Mouse (Mus musculus) MEL (cell line): ENCODE data around the gene Fbxw11.

Experiments
- CHD1 ChIP-seq: IDR thresholded peaks from 2 replicates; pipeline ENCODE4 v1.6.1; 2012; ENCODE audit warnings: low read depth, mild to moderate bottlenecking, inconsistent platforms, low read length, improper control_type of control experiment
- CTCF ChIP-seq, 3 experiments: IDR thresholded peaks in 2 of 3; conservative IDR thresholded peaks in 1 of 3; 2 replicates each; pipeline ENCODE4 v1.5.1; 2011 to 2012; ENCODE audit warnings: low read length in 3 of 3, low read depth in 2 of 3, mild to moderate bottlenecking in 2 of 3, improper control_type of control experiment in 1 of 3, inconsistent platforms in 1 of 3, mixed read lengths in 1 of 3, moderate library complexity in 1 of 3; ENCODE audit not compliant: control insufficient read depth in 1 of 3, insufficient read depth in 1 of 3, poor library complexity in 1 of 3, severe bottlenecking in 1 of 3
- E2F4 ChIP-seq: IDR thresholded peaks from 2 replicates; pipeline ENCODE4 v1.6.1; 2011; ENCODE audit warnings: low read depth, low read length, improper control_type of control experiment, borderline replicate concordance
- EP300 ChIP-seq, 2 experiments: IDR thresholded peaks; 2 replicates each; pipeline ENCODE4 v1.6.1; 2011; ENCODE audit warnings: improper control_type of control experiment in 2 of 2, low read length in 2 of 2, low read depth in 1 of 2, mild to moderate bottlenecking in 1 of 2
- GATA1 ChIP-seq: IDR thresholded peaks from 2 replicates; pipeline ENCODE4 v1.6.1; 2011; ENCODE audit warnings: low read depth, low read length, improper control_type of control experiment
- MAFK ChIP-seq: IDR thresholded peaks from 2 replicates; pipeline ENCODE4 v1.6.1; 2011; ENCODE audit warnings: low read depth, mild to moderate bottlenecking, low read length, improper control_type of control experiment, borderline replicate concordance
- NRF1 ChIP-seq: IDR thresholded peaks from 2 replicates; pipeline ENCODE4 v1.6.1; 2014; ENCODE audit warnings: low read depth, mild to moderate bottlenecking, inconsistent platforms, low read length, improper control_type of control experiment, moderate library complexity; ENCODE audit not compliant: poor library complexity, insufficient read depth, severe bottlenecking
- POLR2A ChIP-seq, 2 experiments: IDR thresholded peaks; 2 replicates each; pipeline ENCODE4 v1.6.1; 2011 to 2012; ENCODE audit warnings: low read length in 2 of 2, mild to moderate bottlenecking in 2 of 2, control low read depth in 1 of 2, improper control_type of control experiment in 1 of 2, low read depth in 1 of 2, moderate library complexity in 1 of 2; ENCODE audit not compliant: control insufficient read depth in 1 of 2, insufficient read depth in 1 of 2, poor library complexity in 1 of 2
- POLR2AphosphoS5 ChIP-seq: IDR thresholded peaks from 2 replicates; pipeline ENCODE4 v1.6.1; 2012; ENCODE audit warnings: low read depth, borderline replicate concordance, mild to moderate bottlenecking, inconsistent platforms, low read length, moderate library complexity, mixed read lengths
- USF1 ChIP-seq: IDR thresholded peaks from 2 replicates; pipeline ENCODE4 v1.6.1; 2014; ENCODE audit warnings: low read depth, mild to moderate bottlenecking, inconsistent platforms, low read length, improper control_type of control experiment, moderate library complexity
- ZC3H11A ChIP-seq: IDR thresholded peaks from 2 replicates; pipeline ENCODE4 v1.6.1; 2012; ENCODE audit warnings: low read depth, mild to moderate bottlenecking, inconsistent platforms, low read length, improper control_type of control experiment

DNA sequence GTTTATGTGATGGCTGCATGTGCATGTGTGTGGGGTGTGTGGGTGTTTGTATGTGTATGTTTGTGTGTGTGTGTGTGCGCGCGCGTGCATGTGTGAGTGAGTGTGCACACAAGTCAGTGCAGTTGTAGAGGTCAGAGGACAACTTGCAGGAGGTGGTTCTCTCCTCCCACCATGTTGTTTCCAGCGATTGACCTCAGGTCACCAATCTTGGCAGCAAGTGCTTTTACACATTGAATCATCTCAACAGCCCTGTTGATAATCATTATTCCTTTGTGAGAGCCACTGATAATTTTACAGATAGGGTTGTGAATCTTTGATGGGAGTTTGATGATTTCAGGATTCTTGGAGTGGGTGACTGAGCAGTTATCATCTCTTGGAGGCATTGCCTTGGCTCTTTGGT, 9.9 kb upstream of the Fbxw11 start:
- TF ChIP-seq POLR2AphosphoS5 = no peak
- no peak for TF ChIP-seq ZC3H11A
- no peak for TF ChIP-seq E2F4
- TF ChIP-seq POLR2A (IDR thresholded peaks at IDR 0.05; ENCODE audit: control insufficient read depth in 1 of 2, insufficient read depth in 1 of 2, low read depth in 1 of 2, low read length in 2 of 2, poor library complexity in 1 of 2) = no peak
- no peak for TF ChIP-seq EP300 (IDR thresholded peaks at IDR 0.05; ENCODE audit: low read depth in 1 of 2, low read length in 2 of 2)
- TF ChIP-seq USF1 = no peak
- TF ChIP-seq NRF1 = no peak
- TF ChIP-seq GATA1 = no peak
- no peak for TF ChIP-seq CHD1
- TF ChIP-seq CTCF (IDR thresholded peaks at IDR 0.05 in 2 of 3, conservative IDR thresholded peaks at IDR 0.05 in 1 of 3; ENCODE audit: control insufficient read depth in 1 of 3, insufficient read depth in 1 of 3, low read depth in 2 of 3, low read length in 3 of 3, poor library complexity in 1 of 3, severe bottlenecking in 1 of 3) = no peak
- no peak for TF ChIP-seq MAFK
